ENCODE assay signal across 23 mouse cellular contexts in the genomic region with DNA sequence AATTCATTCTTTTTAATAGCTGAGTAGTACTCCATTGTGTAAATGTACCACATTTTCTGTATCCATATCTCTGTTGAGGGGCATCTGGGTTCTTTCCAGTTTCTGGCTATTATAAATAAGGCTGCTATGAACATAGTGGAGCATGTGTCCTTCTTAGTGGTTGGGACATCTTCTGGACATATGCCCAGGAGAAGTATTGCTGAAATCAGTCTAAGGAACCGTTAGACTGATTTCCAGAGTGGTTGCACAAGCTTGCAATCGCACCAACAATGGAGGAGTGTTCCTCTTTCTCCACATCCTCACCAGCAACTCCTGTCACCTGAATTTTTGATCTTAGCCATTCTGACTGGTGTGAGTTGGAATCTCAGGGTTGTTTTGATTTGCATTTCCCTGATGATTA. TPM values are rescaled to one million over a fixed set of nuclear protein-coding genes. Genes with fewer than 3 reads are reported as not detected.
DNase-seq lines count a peak whose midpoint lies in the region; ATAC-seq lines count a peak whose summit lies in the region.
"Had no signal": no experiment of that assay in that cellular context is flagged by ENCODE, and none has a peak within 500 bp of the region (broad histone marks: within the 10 kb centered on the region; RNA-seq: fewer than 3 reads in every experiment).

No protein-coding gene starts in this region.

- DNase-seq in 416B (ENCODE audit: low read depth), result peak; percentile 61
- peak; percentile 14 for DNase-seq in adrenal gland, adult 2 months
- peak; percentile 17 for DNase-seq in gonadal fat pad, adult 2 months (ENCODE audit: low read depth)
- DNase-seq in lung, postnatal 14 days, result peak; percentile 15
- DNase-seq in lung, postnatal 36 days, result peak; percentile 77

- peak; percentile 56; the same call in 1 of the 2 replicates for ATAC-seq in megakaryocyte progenitor cell, adult 5-6 weeks (replicated peaks; ENCODE audit: poor library complexity)

RNA-seq across cellular contexts. Expression of gene Chil3, which starts 5.1 kb away (rescaled TPM):
- total RNA-seq in adrenal gland, adult 2 months (2021), result 1 to 10 TPM in 1 of 2 experiments, under 1 TPM in 1; 0.66 to 1.1 TPM
- 0.10 and 0.28 TPM in 2 replicates for polyA plus RNA-seq in adrenal gland, adult 2 months (2012; rRNA removed)
- 0.22 and 0.41 TPM in 2 replicates for polyA plus RNA-seq in gonadal fat pad, adult 2 months (2012; rRNA removed)
- total RNA-seq in megakaryocyte progenitor cell, adult 5-6 weeks (2015), result 167 and 300 TPM in 2 replicates
- 117 and 201 TPM in 2 replicates for total RNA-seq in megakaryocyte progenitor cell, adult 5-6 weeks (2017)
- total RNA-seq: adrenal gland, postnatal 25 days; ES-E14; forebrain, postnatal 0 days; MEL had no signal
- polyA plus RNA-seq: C2C12; embryonic facial prominence, embryonic 11.5 days; embryonic facial prominence, embryonic 13.5 days; embryonic facial prominence, embryonic 15.5 days; erythroblast, embryonic 14.5 days; forebrain, embryonic 11.5 days; forebrain, embryonic 13.5 days; forebrain, embryonic 15.5 days had no signal

RNA-seq across cellular contexts. Expression of gene Chil4, which starts 46.8 kb away (rescaled TPM):
- not detected for total RNA-seq in adrenal gland, adult 2 months (2021)
- polyA plus RNA-seq in adrenal gland, adult 2 months (2012; rRNA removed), result not detected in 2 replicates
- polyA plus RNA-seq in gonadal fat pad, adult 2 months (2012; rRNA removed), result not detected in 2 replicates
- total RNA-seq in megakaryocyte progenitor cell, adult 5-6 weeks (2015), result not detected in 2 replicates
- total RNA-seq in megakaryocyte progenitor cell, adult 5-6 weeks (2017), result not detected in 2 replicates
- total RNA-seq: adrenal gland, adult 18-20 months; adrenal gland, postnatal 10 days; adrenal gland, postnatal 25 days; adrenal gland, postnatal 4 days; common myeloid progenitor, adult 5-6 weeks; ES-E14; forebrain, postnatal 0 days; MEL had no signal
- polyA plus RNA-seq: brain, embryonic 14.5 days; C2C12; embryonic facial prominence, embryonic 11.5 days; embryonic facial prominence, embryonic 13.5 days; erythroblast, embryonic 14.5 days; forebrain, embryonic 11.5 days; forebrain, embryonic 13.5 days; forebrain, embryonic 15.5 days; forebrain, postnatal 0 days had no signal

RNA-seq across cellular contexts. Expression of gene Chia1, which starts 59.5 kb away (rescaled TPM):
- not detected for total RNA-seq in adrenal gland, adult 2 months (2021)
- 0.59 TPM in 1 of 2 replicates, not detected in the other for polyA plus RNA-seq in adrenal gland, adult 2 months (2012; rRNA removed)
- polyA plus RNA-seq in gonadal fat pad, adult 2 months (2012; rRNA removed), result 0.62 and 0.76 TPM in 2 replicates
- total RNA-seq in megakaryocyte progenitor cell, adult 5-6 weeks (2015), result not detected in 2 replicates
- total RNA-seq in megakaryocyte progenitor cell, adult 5-6 weeks (2017), result not detected in 2 replicates
- total RNA-seq: adrenal gland, adult 18-20 months; adrenal gland, postnatal 10 days; adrenal gland, postnatal 25 days; adrenal gland, postnatal 4 days; common myeloid progenitor, adult 5-6 weeks; ES-E14; MEL had no signal
- polyA plus RNA-seq: C2C12; embryonic facial prominence, embryonic 11.5 days; embryonic facial prominence, embryonic 13.5 days; erythroblast, embryonic 14.5 days had no signal

Comparison
In these comparisons a context has a peak if more than half of its experiments do, and no peak if none do; other contexts are left out.
1. Peak in every context shown above with its lines: DNase-seq and ATAC-seq.
2. DNase-seq: peak in every context shown above with its lines; median percentile 77 in lung, postnatal 36 days; 61 in 416B; 17 in gonadal fat pad, adult 2 months; 15 in lung, postnatal 14 days; 14 in adrenal gland, adult 2 months.
3. RNA of gene Chil3, which starts 5.1 kb away (total RNA-seq): 117 to 300 TPM in megakaryocyte progenitor cell, adult 5-6 weeks; 0.66 to 1.1 TPM in adrenal gland, adult 2 months; every median in the first group is over 10 times any median in the second.